Comparison of ENCODE assay signal across 7 mouse cellular contexts in genomic region chr3:129289536-129289935, GRCm38 (mm10). TPM values are rescaled to one million over a fixed set of nuclear protein-coding genes. Genes with fewer than 3 reads are reported as not detected.
"Had no signal": no experiment of that assay in that cellular context is flagged by ENCODE, and none has a peak within 500 bp of the region (broad histone marks: within the 10 kb centered on the region; RNA-seq: fewer than 3 reads in every experiment).

No protein-coding gene starts in this region.

- DNase-seq: left cerebral cortex, postnatal 4 days; liver, postnatal 0 days; lung, embryonic 14.5 days; lung, postnatal 36 days; thymus, adult 18-20 months; thymus, postnatal 36 days had no signal

RNA-seq across cellular contexts. Expression of gene Enpep, which starts 43.0 kb away (rescaled TPM):
- total RNA-seq: monocyte, adult 5-6 weeks had no signal
